Mouse (Mus musculus) liver, embryonic 16.5 days (tissue): ENCODE results near the gene Akap5. TPM values are rescaled to one million over a fixed set of nuclear protein-coding genes. Genes with fewer than 3 reads are reported as not detected.

Experiments
- ATAC-seq: fragments of 200-750 bp; cut with Nextera tagmentation; 2 replicates; pipeline ENCODE4 v1.8.0; 2017; ENCODE audit warnings: low read depth, mild to moderate bottlenecking, moderate number of reproducible peaks, moderate library complexity
- H3K27ac ChIP-seq: fragments of 300-500 bp; sonication (generic); 2 replicates; pipeline ENCODE4 v1.5.1; 2014; ENCODE audit warnings: mild to moderate bottlenecking, low read length
- H3K27me3 ChIP-seq: fragments of 300-500 bp; sonication (generic); 2 replicates; pipeline ENCODE4 v1.6.1; 2014; ENCODE audit warnings: low read depth, low read length, mixed read lengths; ENCODE audit not compliant: control insufficient read depth, insufficient read depth
- H3K36me3 ChIP-seq: fragments of 300-500 bp; sonication (generic); 2 replicates; pipeline ENCODE4 v1.6.1; 2014; ENCODE audit warnings: mild to moderate bottlenecking; ENCODE audit not compliant: control insufficient read depth, insufficient read depth
- H3K4me1 ChIP-seq: fragments of 300-500 bp; sonication (generic); 2 replicates; pipeline ENCODE4 v1.6.1; 2014; ENCODE audit warnings: low read depth, low read length, mixed read lengths; ENCODE audit not compliant: control insufficient read depth
- H3K4me2 ChIP-seq: fragments of 300-500 bp; sonication (generic); 2 replicates; pipeline ENCODE4 v1.6.1; 2014; ENCODE audit warnings: low read depth, low read length, mixed read lengths
- H3K4me3 ChIP-seq: fragments of 300-500 bp; sonication (generic); 2 replicates; pipeline ENCODE4 v1.5.1; 2014; ENCODE audit warnings: low read depth, mild to moderate bottlenecking, low read length
- H3K9ac ChIP-seq: fragments of 300-500 bp; sonication (generic); 2 replicates; pipeline ENCODE4 v1.6.1; 2014; ENCODE audit warnings: low read depth, low read length
- H3K9me3 ChIP-seq: fragments of 300-500 bp; sonication (generic); replicated peaks from 2 replicates; pipeline ENCODE4 v1.6.1; 2016; ENCODE audit warnings: low read length; ENCODE audit not compliant: control insufficient read depth
- WGBS: fragments of 180-500 bp; shearing (Covaris S2); extraction: QIAGEN DNeasy Blood & Tissue Kit; methylation state at CpG from one replicate; pipeline ENCODE4 v1.1.7; 2014; ENCODE audit not compliant: insufficient replicate concordance; 5-methylcytosine and 5-hydroxymethylcytosine counted together
- polyA plus RNA-seq: library from polyadenylated mRNA; unstranded; fragments of >200 nt; fragmentation: Nextera tagmentation; extraction: Ambion mirVana; gene quantifications from 2 replicates; pipeline ENCODE4 v1.2.1, GENCODE M21; 2015

Akap5 gene
- polyA plus RNA-seq, 1 experiment from 2014 or later: 0.21 TPM

DNA sequence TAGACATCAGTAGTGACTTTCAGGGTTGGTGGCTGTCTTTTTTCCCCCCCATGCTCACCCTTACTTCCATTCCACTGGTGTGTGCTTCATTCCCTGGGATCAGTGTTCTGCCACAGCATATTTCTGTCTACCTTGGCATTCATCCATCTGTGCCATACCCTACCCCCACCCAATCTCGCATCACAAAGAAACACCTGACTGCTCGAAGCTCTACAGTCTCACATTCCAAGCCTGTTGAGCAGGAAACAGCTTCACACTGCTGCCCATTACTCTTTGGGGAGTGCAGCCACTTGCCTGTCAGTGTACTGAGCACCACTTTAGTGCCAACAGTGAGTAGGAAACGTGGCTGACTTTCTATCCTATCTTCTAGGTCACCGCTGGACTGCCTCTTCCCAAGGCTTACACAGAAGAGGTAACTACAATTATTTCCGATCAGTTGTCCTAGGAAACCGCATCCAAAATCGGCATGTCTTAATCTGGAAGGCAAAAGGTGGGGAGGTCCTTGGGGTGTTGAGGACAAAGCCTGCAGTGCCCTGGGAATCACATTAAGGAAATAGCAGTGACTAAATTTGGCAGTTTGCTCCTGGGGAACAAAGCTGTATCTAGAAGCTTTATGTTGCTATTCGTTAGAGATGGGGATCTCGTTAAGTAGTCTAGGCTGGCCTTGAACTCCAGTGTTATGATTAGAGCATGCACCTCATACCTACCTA is 17.7 kb upstream of the Akap5 start:
- 80% methylated on average over 9 of the region's 9 CpGs for WGBS
- no peak overlapping the region for H3K9ac ChIP-seq
- H3K27me3 ChIP-seq: no peaks in the 10 kb centered on the region
- peaks cover 17% of the 10 kb centered on the region for H3K36me3 ChIP-seq
- no peaks in the 10 kb centered on the region for H3K9me3 ChIP-seq
- H3K27ac ChIP-seq: no peak overlapping the region
- ATAC-seq: no peak
- no peak overlapping the region for H3K4me3 ChIP-seq
- H3K4me1 ChIP-seq: peaks cover 11% of the 10 kb centered on the region
- H3K4me2 ChIP-seq: no peak overlapping the region

DNA sequence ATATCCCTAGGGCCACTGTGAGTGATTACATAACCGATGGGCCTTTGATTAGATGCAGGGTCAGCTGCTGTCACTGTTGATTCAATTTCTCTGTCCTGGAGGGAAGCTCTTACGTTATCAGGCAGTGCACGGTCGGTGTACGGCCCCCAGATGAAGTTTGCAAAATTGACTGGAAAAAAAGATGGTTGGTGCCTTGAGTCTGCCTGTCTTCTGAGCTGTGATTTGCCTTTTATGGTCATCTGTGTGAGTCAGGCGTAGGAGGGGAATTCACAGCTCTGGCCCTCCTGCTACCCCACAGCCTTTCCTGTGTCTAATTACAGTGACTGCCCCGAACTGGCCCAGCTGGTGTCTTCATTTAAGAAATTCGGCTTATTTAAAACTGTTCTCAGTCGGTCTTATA is 16.7 kb upstream of the Akap5 start:
- 60% methylated on average over 9 of the region's 9 CpGs for WGBS
- Histone ChIP-seq H3K9ac (no peak overlapping the region), H3K4me2 (no peak overlapping the region), H3K27me3 (no peaks in the 10 kb centered on the region), H3K4me1 (peaks cover 11% of the 10 kb centered on the region), H3K36me3 (peaks cover 9% of the 10 kb centered on the region), H3K4me3 (no peak overlapping the region), H3K27ac (no peak overlapping the region), H3K9me3 (no peaks in the 10 kb centered on the region)
- no peak for ATAC-seq

DNA sequence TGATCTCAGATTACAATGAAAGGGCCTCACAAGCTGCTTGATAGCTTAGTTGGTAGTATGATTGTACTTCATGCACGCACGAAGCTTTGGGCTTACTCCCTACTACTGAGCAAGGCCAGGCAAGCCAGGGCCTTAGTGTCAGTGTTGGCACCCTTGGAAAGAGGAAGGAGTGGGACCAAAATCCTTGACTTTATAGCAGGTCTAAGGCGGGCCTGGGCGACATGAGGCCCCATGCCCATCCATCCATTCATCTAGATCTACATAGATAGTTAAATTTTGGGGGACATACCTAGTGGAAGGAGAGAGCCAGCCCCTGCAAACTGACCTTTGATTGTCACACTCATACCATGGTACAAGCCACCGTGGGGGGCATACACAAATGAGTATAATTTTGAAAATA is 16.3 kb upstream of the Akap5 start:
- H3K9ac ChIP-seq: no peak overlapping the region
- H3K27me3 ChIP-seq: no peaks in the 10 kb centered on the region
- WGBS: 74% methylated on average over 5 of the region's 5 CpGs
- H3K4me3 ChIP-seq: no peak overlapping the region
- H3K9me3 ChIP-seq: no peaks in the 10 kb centered on the region
- H3K4me2 ChIP-seq: no peak overlapping the region
- H3K36me3 ChIP-seq: peaks cover 7% of the 10 kb centered on the region
- no peak overlapping the region for H3K27ac ChIP-seq
- no peak for ATAC-seq
- peaks cover 11% of the 10 kb centered on the region for H3K4me1 ChIP-seq

DNA sequence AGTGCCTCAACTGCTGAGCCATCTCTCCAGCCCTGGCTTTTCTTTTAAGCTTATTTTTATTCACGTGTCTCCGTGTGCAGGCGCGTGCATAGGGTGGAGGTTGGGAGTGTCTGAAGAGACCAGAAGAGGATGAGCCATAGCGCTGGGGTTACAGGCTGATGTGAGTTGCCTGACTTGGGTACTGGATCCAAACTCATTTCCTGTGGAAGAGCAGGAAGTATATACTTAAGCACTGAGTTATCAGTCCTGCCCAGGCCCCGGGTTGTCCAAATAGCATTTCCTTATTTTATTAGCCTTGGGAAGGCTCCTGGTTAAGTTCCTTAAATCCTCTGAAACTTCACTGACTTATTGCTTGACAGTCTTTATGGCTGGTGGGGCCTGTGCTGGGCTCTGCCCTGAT is 14.7 kb upstream of the Akap5 start:
- Histone ChIP-seq H3K9ac (no peak overlapping the region), H3K27me3 (no peaks in the 10 kb centered on the region), H3K4me2 (no peak overlapping the region), H3K36me3 (peaks cover 4% of the 10 kb centered on the region), H3K4me3 (no peak overlapping the region), H3K27ac (no peak overlapping the region), H3K4me1 (peaks cover 11% of the 10 kb centered on the region), H3K9me3 (no peaks in the 10 kb centered on the region)
- no peak for ATAC-seq
- 42% methylated on average over 6 of the region's 6 CpGs for WGBS

DNA sequence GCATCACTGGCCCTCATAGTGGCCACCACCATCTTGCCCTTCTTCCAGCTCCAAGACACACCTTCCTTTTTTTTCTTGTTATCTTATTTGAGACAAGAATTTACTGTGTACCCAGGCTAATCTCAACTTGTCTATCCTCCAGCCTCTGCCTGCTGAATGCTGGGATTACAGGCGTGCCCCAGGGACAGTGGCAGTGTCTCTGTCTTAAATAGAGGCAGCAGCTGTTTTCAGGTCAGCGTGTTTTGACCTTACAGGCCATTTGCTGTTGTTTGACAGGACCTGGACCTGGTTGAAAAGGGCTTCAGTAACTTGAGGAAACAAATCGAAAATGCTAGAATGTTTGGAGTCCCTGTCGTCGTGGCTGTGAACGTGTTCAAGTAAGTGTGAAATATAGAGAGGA is 14.1 kb upstream of the Akap5 start:
- Histone ChIP-seq H3K27ac (peak overlapping the region; percentile 36; the same call in 1 of the 2 replicates), H3K4me1 (peaks cover 11% of the 10 kb centered on the region), H3K4me3 (no peak overlapping the region), H3K36me3 (peaks cover 7% of the 10 kb centered on the region), H3K4me2 (no peak overlapping the region), H3K9me3 (no peaks in the 10 kb centered on the region), H3K27me3 (no peaks in the 10 kb centered on the region), H3K9ac (no peak overlapping the region)
- WGBS: 71% methylated on average over 6 of the region's 6 CpGs
- no peak for ATAC-seq

DNA sequence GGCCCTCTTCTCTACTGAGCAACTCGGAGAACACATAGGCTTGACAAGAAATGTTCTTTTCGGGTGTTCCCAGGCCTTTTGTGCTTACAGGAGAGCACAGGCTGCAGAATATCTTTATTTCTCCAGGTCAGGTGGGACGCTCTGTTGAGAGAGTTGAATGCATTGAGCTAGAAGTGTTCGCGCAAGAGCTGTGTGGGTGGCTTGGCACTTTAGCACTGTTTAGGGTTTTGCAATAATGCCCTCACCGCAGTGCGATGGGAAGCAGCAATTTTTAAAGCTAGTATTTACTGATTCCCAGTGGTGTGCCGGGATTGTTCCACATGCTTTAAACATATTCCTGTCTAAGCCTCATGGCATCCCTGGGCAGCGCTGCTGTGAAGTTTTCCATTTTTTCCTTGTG is 13.5 kb upstream of the Akap5 start:
- Histone ChIP-seq H3K36me3 (peaks cover 5% of the 10 kb centered on the region), H3K9ac (no peak overlapping the region), H3K4me1 (peaks cover 11% of the 10 kb centered on the region), H3K27ac (peak overlapping the region; percentile 36; the same call in 1 of the 2 replicates), H3K9me3 (no peaks in the 10 kb centered on the region), H3K27me3 (no peaks in the 10 kb centered on the region), H3K4me2 (no peak overlapping the region), H3K4me3 (no peak overlapping the region)
- peak; percentile 77 for ATAC-seq
- WGBS: 75% methylated on average over 9 of the region's 9 CpGs

DNA sequence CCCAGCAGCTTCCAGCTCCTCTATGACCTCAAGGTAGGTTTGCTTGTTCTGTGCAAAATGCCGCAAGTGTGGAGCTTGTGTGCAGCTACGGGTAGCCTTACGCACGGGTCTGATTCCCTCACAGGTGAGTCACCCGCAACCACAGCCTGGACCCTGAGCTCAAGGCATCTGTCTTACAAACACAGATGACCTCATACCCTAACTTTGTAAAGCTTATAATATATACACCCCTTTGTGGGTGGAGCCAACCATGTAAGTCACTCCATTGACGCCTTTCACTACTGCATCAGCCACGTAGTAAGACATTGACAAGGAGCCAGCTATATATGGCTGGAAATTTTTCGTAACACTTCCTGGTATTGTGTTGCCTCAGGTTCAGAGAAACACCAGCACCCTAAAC is 12.7 kb upstream of the Akap5 start:
- 84% methylated on average over 8 of the region's 8 CpGs for WGBS
- Histone ChIP-seq H3K4me1 (peaks cover 11% of the 10 kb centered on the region), H3K27ac (no peak overlapping the region), H3K36me3 (peaks cover 3% of the 10 kb centered on the region; the same call in 1 of the 2 replicates), H3K9me3 (no peaks in the 10 kb centered on the region), H3K27me3 (no peaks in the 10 kb centered on the region), H3K9ac (no peak overlapping the region), H3K4me3 (no peak overlapping the region), H3K4me2 (no peak overlapping the region)
- ATAC-seq: no peak

DNA sequence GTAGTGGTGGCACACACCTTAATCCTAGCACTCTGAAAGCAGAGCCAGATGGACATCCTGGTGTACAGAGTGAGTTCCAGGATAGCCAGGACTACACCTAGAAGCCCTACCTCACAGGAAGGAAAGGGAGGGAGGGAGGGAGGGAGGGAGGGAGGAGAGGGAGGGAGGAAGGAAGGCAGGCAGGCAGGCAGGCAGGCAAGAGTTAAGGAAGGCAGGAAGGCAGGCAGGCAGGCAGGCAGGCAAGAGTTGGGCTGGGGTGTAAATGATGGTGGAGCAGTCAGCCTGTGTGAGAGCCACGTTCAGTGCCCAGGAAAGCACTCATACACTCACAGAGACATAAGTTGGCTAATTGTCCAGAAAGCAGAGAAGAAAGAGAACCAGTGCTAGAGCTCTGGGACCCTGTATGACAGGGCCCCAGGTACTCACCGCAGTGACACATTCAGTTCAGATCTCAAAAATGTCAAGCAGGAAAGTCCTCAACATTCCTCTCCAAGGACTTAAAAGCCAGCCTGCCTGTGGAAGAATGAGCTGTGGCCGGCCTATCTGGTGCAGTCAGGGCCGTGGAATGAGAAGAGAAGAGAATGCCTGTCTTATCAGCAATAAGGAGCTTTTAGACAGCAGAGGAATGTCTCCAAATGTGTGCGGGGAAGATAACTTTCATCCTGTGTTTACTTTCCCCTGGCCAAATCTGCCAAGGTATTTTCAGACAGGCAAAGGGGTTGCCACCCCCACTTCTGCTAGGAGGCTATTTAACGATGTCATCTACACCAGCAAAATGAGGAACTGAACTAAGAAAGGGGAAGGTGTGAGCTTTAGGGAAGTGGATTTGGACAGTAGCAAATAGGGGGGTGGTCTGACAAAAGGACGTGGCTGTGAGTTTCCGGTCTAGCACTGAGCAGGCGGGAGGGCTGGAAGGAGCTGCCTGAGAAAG is 6.1 kb upstream of the Akap5 start:
- Histone ChIP-seq H3K9ac (no peak overlapping the region; the same call in 1 of the 2 replicates), H3K36me3 (peaks cover 5% of the 10 kb centered on the region; the same call in 1 of the 2 replicates)

More for the DNA sequence above, 6.1 kb upstream of the Akap5 start:
- H3K9me3 ChIP-seq: no peaks in the 10 kb centered on the region
- peak overlapping the region; percentile 44 for H3K4me2 ChIP-seq
- ATAC-seq: peak; percentile 92
- H3K4me3 ChIP-seq: 0 out of 2 replicates have a peak overlapping the region, but pooled peaks have one; percentile 0
- peaks cover 17% of the 10 kb centered on the region for H3K4me1 ChIP-seq
- no peaks in the 10 kb centered on the region for H3K27me3 ChIP-seq
- peak overlapping the region; percentile 70 for H3K27ac ChIP-seq
- WGBS: 7% methylated on average over 9 of the region's 9 CpGs
